Mouse (Mus musculus) neural tube, embryonic 15.5 days (tissue): ENCODE data around the gene Whrn. TPM values are rescaled to one million over a fixed set of nuclear protein-coding genes. Genes with fewer than 3 reads are reported as not detected.

Experiments
- ATAC-seq: fragments of 200-750 bp; cut with Nextera tagmentation; 2 replicates; pipeline ENCODE4 v1.8.0; 2017; ENCODE audit warnings: mild to moderate bottlenecking, moderate TSS enrichment, moderate library complexity; ENCODE audit not compliant: low FRiP score
- H3K27ac ChIP-seq: fragments of 300-500 bp; sonication (generic); replicated peaks from 2 replicates; pipeline ENCODE4 v1.5.1; 2015; ENCODE audit warnings: mild to moderate bottlenecking, inconsistent platforms
- H3K27me3 ChIP-seq: fragments of 300-500 bp; sonication (generic); replicated peaks from 2 replicates; pipeline ENCODE4 v1.6.1; 2015; ENCODE audit warnings: inconsistent platforms
- H3K36me3 ChIP-seq: fragments of 300-500 bp; sonication (generic); 2 replicates; pipeline ENCODE4 v1.6.1; 2015; ENCODE audit warnings: inconsistent platforms
- H3K4me1 ChIP-seq: fragments of 300-500 bp; sonication (generic); 2 replicates; pipeline ENCODE4 v1.6.1; 2015; ENCODE audit warnings: inconsistent platforms
- H3K4me2 ChIP-seq: fragments of 300-500 bp; sonication (generic); 2 replicates; pipeline ENCODE4 v1.6.1; 2015; ENCODE audit warnings: inconsistent platforms, mild to moderate bottlenecking, moderate library complexity
- H3K4me3 ChIP-seq: fragments of 300-500 bp; sonication (generic); replicated peaks from 2 replicates; pipeline ENCODE4 v1.5.1; 2015; ENCODE audit warnings: mild to moderate bottlenecking, inconsistent platforms
- H3K9ac ChIP-seq: fragments of 300-500 bp; sonication (generic); replicated peaks from 2 replicates; pipeline ENCODE4 v1.6.1; 2015; ENCODE audit warnings: mild to moderate bottlenecking, inconsistent platforms
- H3K9me3 ChIP-seq: fragments of 300-500 bp; sonication (generic); replicated peaks from 2 replicates; pipeline ENCODE4 v1.6.1; 2016; ENCODE audit warnings: inconsistent platforms
- WGBS: fragments of 180-500 bp; shearing (Covaris S2); methylation state at CpG from one replicate; pipeline ENCODE4 v1.1.7; 2015; ENCODE audit warnings: mixed read lengths; 5-methylcytosine and 5-hydroxymethylcytosine counted together
- polyA plus RNA-seq: library from polyadenylated mRNA; unstranded; fragments of >200 nt; fragmentation: Nextera tagmentation; extraction: Ambion mirVana; gene quantifications from 2 replicates; pipeline ENCODE4 v1.2.1, GENCODE M21; 2015

Gene Whrn
- polyA plus RNA-seq, 1 experiment from 2014 or later = 5.5 TPM

DNA sequence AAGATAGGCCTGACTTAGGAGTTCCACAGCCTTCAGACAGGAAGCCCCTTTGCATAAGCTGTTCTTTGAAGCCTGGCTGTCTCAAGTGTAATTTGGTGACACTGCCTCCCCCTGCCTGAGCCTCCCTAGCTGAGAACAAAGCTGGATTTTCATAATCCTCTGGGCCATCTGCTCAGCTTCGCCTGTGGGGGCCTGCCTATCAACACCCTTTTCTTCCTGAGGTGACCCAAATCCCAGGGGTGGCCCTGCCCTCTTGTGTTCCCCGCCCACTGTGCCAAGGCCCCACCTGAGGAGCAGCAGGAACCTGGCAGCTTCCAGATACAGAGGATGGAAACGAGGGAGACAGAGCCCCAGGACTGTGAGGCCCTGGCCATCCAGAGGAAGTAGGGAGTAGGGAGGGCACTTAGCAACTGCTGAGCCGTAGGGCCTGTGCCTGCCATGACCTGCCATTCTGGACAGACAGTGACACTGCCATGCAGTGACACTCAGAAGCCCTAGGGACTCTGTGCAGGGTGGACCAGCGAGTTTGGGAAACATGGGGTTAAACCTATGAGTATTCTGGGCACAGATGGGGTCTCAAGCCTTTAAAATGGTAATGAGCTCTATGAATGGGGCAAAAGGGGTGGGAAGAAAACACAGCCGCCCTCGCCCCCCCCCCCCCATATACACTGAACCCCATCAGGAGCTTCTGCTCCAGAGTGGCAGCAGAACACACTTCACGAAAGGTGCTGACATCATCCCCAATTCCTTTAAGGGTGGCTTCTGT, 106.5 kb downstream of the Whrn start:
- Histone ChIP-seq H3K36me3 (no peaks in the 10 kb centered on the region), H3K9ac (no peak overlapping the region), H3K9me3 (no peaks in the 10 kb centered on the region), H3K4me3 (no peak overlapping the region), H3K4me1 (peaks cover 19% of the 10 kb centered on the region), H3K27ac (0 out of 2 replicates have a peak overlapping the region, but pooled peaks have one; percentile 3), H3K27me3 (no peaks in the 10 kb centered on the region), H3K4me2 (no peak overlapping the region)
- ATAC-seq = peak; percentile 53
- WGBS = 21% methylated on average over 8 of the region's 8 CpGs

DNA sequence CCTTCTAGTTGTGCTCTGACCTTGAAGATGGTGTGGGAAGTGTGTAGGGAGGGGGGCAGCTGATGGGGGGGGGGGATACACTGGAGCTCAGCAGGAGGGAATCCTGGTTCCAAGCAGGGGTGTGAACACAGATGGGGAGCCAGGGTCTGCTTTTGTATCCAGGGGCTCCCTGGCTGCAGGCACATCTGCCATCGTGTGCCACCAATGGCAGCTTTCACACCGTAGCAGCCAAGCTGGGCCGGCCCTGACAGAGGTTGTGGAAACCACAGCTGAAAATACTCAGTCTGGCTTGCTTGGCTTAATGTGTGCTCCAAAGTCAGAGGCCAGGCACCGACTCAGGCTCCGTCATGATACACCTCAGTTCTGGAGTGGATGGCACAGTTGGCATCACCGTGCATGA, 107.8 kb downstream of the Whrn start:
- no peak overlapping the region for H3K4me2 ChIP-seq
- peaks cover 19% of the 10 kb centered on the region for H3K4me1 ChIP-seq
- H3K36me3 ChIP-seq = no peaks in the 10 kb centered on the region
- no peak overlapping the region for H3K9ac ChIP-seq
- no peak overlapping the region for H3K4me3 ChIP-seq
- 57% methylated on average over 6 of the region's 6 CpGs for WGBS
- no peak for ATAC-seq
- H3K9me3 ChIP-seq = no peaks in the 10 kb centered on the region
- H3K27me3 ChIP-seq = no peaks in the 10 kb centered on the region
- no peak overlapping the region for H3K27ac ChIP-seq

DNA sequence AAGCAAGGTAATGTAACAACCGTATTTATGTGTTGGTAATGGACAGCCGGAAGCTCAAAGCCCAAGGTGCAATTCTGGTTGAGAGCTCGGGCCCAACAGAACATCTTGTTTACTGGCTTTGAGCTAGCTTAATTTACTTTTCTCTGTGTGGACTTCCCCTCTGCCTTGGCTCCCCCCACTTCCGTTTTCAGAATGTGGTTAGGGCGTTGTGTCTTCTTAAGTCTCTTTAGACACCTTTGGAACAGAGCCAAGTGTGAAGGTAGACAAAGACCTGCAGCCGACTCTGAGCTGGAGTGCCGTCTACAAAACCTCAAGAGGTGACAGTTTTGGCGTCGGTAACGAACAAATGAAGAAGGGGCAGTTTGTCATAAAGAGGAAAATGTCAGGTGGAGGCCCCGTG, 110.0 kb downstream of the Whrn start:
- 82% methylated on average over 11 of the region's 11 CpGs for WGBS
- Histone ChIP-seq H3K27ac (no peak overlapping the region), H3K4me1 (peaks cover 19% of the 10 kb centered on the region), H3K27me3 (no peaks in the 10 kb centered on the region), H3K4me2 (no peak overlapping the region), H3K36me3 (0 out of 2 replicates have a peak, but pooled peaks cover 5% of the 10 kb centered on the region), H3K9ac (no peak overlapping the region), H3K4me3 (no peak overlapping the region), H3K9me3 (no peaks in the 10 kb centered on the region)
- ATAC-seq = no peak

GRCm38 (mm10) chr4:63385253-63385652, 110.5 kb downstream of the Whrn start:
- no peaks in the 10 kb centered on the region for H3K9me3 ChIP-seq
- H3K4me2 ChIP-seq = no peak overlapping the region
- no peak overlapping the region for H3K9ac ChIP-seq
- ATAC-seq = no peak
- H3K4me1 ChIP-seq = peaks cover 17% of the 10 kb centered on the region
- H3K36me3 ChIP-seq = peaks cover 5% of the 10 kb centered on the region; the same call in 1 of the 2 replicates
- WGBS = 96% methylated on average over 3 of the region's 3 CpGs
- no peaks in the 10 kb centered on the region for H3K27me3 ChIP-seq
- H3K4me3 ChIP-seq = no peak overlapping the region
- no peak overlapping the region for H3K27ac ChIP-seq

DNA sequence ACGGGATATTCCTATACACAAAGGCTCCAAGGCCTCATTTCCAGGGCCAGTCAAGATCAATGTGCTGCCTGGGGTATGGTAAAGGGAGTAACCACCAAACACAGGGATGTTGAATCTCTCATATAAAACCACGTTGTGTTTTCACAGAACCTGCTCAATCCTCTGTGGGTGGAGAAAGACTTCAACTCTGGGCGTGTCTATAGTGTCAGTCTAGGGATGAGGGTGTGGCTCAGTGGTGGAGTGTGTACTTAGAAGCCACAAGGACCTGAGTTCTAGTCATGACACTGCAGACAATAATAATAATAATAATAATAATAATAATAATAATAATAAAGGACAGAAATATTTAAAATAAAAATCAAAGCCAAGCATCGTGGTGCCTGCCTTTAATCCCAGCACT, 111.5 kb downstream of the Whrn start:
- H3K27ac ChIP-seq = no peak overlapping the region
- no peaks in the 10 kb centered on the region for H3K27me3 ChIP-seq
- no peak overlapping the region for H3K9ac ChIP-seq
- H3K9me3 ChIP-seq = no peaks in the 10 kb centered on the region
- no peak for ATAC-seq
- H3K4me2 ChIP-seq = no peak overlapping the region
- peaks cover 15% of the 10 kb centered on the region for H3K36me3 ChIP-seq
- WGBS = 96% methylated on average over 4 of the region's 4 CpGs
- H3K4me1 ChIP-seq = peaks cover 7% of the 10 kb centered on the region
- H3K4me3 ChIP-seq = no peak overlapping the region

DNA sequence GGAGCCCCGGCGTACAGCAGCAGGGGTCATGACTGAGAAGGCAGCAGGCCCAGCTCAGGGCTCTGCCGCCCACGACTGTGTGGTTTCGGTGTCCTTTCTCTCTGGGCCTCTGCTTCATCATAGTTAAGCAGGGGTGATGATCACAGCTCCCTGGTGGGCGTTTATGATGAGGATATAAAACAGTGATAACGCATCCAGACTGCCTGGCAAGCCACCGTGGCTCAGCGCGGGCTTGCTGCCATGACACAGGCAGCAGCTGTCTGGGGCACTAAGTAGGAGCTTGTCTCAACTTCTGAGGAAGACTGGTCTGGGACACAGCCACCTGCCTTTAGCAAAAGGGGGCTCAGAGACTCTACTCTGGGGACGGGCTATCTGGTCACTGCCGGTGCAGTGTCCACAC, 112.3 kb downstream of the Whrn start:
- Histone ChIP-seq H3K27me3 (no peaks in the 10 kb centered on the region), H3K27ac (no peak overlapping the region), H3K9me3 (no peaks in the 10 kb centered on the region), H3K4me2 (no peak overlapping the region), H3K4me3 (no peak overlapping the region), H3K36me3 (peaks cover 17% of the 10 kb centered on the region), H3K4me1 (peaks cover 4% of the 10 kb centered on the region; the same call in 1 of the 2 replicates), H3K9ac (no peak overlapping the region)
- 59% methylated on average over 12 of the region's 12 CpGs for WGBS
- no peak for ATAC-seq

- no peak overlapping the region for H3K27ac ChIP-seq
- peaks cover 17% of the 10 kb centered on the region for H3K36me3 ChIP-seq
- no peak overlapping the region for H3K4me3 ChIP-seq
- 93% methylated on average over 4 of the region's 4 CpGs for WGBS
- no peaks in the 10 kb centered on the region for H3K9me3 ChIP-seq
- no peak overlapping the region for H3K9ac ChIP-seq
- no peak for ATAC-seq
- H3K27me3 ChIP-seq = no peaks in the 10 kb centered on the region
- H3K4me1 ChIP-seq = no peaks in the 10 kb centered on the region
- H3K4me2 ChIP-seq = no peak overlapping the region
Measured at GRCm38 (mm10) chr4:63382676-63383369, 113.0 kb downstream of the Whrn start.

DNA sequence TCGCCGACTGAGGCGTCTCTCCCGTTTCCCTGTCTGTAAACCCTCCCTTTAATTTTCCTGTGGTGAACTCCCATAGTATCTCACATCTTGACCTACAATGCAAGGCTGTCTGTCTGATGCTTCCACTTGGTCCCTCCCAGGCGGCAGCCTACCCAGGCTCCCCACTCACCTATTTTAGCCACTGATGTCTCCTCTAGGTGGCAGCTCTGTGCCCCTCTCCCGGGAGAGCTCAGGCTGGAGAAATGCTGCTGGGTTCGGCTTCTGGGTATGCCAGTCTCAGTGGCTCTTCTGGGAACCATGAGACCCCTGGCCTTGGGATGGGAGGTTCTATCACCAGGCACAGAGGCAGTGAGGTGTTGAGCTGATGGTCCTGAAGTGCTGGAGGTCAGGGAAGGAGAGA, 118.3 kb downstream of the Whrn start:
- peaks cover 17% of the 10 kb centered on the region for H3K36me3 ChIP-seq

DNA sequence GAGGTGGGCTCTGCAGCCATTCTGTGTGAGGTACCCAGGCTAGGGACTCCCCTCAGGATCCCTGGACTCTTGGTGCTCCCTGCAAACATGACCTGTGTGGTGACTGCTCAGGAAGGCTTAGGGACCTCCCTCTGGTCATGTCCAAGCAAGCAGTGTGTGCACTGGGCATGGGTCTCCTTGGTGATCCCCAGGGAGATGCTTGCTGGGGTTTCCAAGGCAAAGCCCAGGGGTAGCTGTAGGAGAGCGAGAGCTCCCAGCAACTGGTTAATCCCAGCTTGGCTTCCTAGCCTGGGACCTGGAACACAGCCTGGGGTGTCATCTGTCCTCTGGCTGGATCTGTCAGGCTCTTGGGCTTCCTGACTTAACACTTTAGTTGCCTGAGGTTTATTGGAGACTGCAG, 120.4 kb downstream of the Whrn start:
- no peak overlapping the region for H3K4me2 ChIP-seq
- no peaks in the 10 kb centered on the region for H3K9me3 ChIP-seq
- H3K4me3 ChIP-seq = no peak overlapping the region
- 45% methylated on average over 1 of the region's 1 CpGs for WGBS
- ATAC-seq = peak; percentile 56
- H3K36me3 ChIP-seq = peaks cover 12% of the 10 kb centered on the region; the same call in 1 of the 2 replicates
- no peak overlapping the region for H3K27ac ChIP-seq
- H3K4me1 ChIP-seq = no peaks in the 10 kb centered on the region
- H3K9ac ChIP-seq = no peak overlapping the region
- no peaks in the 10 kb centered on the region for H3K27me3 ChIP-seq

More for the DNA sequence above, 118.3 kb downstream of the Whrn start:
- no peak for ATAC-seq
- WGBS = 66% methylated on average over 7 of the region's 7 CpGs
- no peak overlapping the region for H3K27ac ChIP-seq
- H3K9me3 ChIP-seq = no peaks in the 10 kb centered on the region
- H3K4me3 ChIP-seq = no peak overlapping the region
- no peaks in the 10 kb centered on the region for H3K4me1 ChIP-seq
- H3K9ac ChIP-seq = no peak overlapping the region
- H3K27me3 ChIP-seq = no peaks in the 10 kb centered on the region
- no peak overlapping the region for H3K4me2 ChIP-seq

- Histone ChIP-seq H3K4me3 (no peak overlapping the region), H3K27ac (no peak overlapping the region), H3K27me3 (no peaks in the 10 kb centered on the region), H3K9me3 (no peaks in the 10 kb centered on the region), H3K9ac (no peak overlapping the region), H3K4me2 (no peak overlapping the region), H3K36me3 (peaks cover 3% of the 10 kb centered on the region; the same call in 1 of the 2 replicates), H3K4me1 (no peaks in the 10 kb centered on the region)
- ATAC-seq = no peak
- 87% methylated on average over 12 of the region's 12 CpGs for whole genome bisulfite sequencing
Measured at GRCm38 (mm10) chr4:63374331-63374730, 121.5 kb downstream of the Whrn start.

GRCm38 (mm10) chr4:63373404-63373803, 122.4 kb downstream of the Whrn start:
- no peaks in the 10 kb centered on the region for H3K27me3 ChIP-seq
- ATAC-seq = no peak
- no peaks in the 10 kb centered on the region for H3K9me3 ChIP-seq
- H3K36me3 ChIP-seq = no peaks in the 10 kb centered on the region
- no peak overlapping the region for H3K27ac ChIP-seq
- no peak overlapping the region for H3K4me3 ChIP-seq
- no peaks in the 10 kb centered on the region for H3K4me1 ChIP-seq
- H3K4me2 ChIP-seq = no peak overlapping the region
- H3K9ac ChIP-seq = no peak overlapping the region
- WGBS = 92% methylated on average over 8 of the region's 8 CpGs

- Histone ChIP-seq H3K4me2 (no peak overlapping the region), H3K27me3 (no peaks in the 10 kb centered on the region), H3K4me3 (no peak overlapping the region), H3K9me3 (no peaks in the 10 kb centered on the region), H3K27ac (no peak overlapping the region), H3K9ac (no peak overlapping the region), H3K36me3 (no peaks in the 10 kb centered on the region), H3K4me1 (peaks cover 6% of the 10 kb centered on the region; the same call in 1 of the 2 replicates)
- ATAC-seq = no peak
- 69% methylated on average over 3 of the region's 3 CpGs for WGBS
Measured at GRCm38 (mm10) chr4:63371890-63372289, 123.9 kb downstream of the Whrn start.
